Mouse (Mus musculus) heart, adult 9 months (tissue): Measurements from ENCODE around the gene Fam19a1.

Experiments
- DNase-seq, 2 experiments: peaks; one replicate each; pipeline ENCODE4 v3.0.0; 2022; ENCODE audit warnings: low spot score in 2 of 2

The Fam19a1 gene

DNA sequence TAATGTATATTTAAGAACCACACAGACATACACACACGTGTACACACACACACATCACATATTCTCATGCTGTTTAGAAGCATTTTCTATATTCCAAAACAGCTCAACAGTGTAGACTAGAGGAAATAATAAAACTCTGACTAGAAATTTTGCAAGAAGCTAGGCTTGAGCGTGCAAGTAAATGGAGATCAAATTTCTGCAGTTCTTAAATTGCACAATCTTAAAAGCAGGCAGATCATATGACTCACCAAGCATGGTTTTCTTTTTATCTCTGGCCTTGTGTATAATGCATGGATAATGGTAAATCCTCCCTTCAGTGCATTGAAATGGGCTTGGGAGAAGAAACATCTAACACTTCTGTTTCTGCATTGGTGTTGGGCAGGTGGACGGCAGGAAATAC lies 564.9 kb downstream of the Fam19a1 start:
- DNase-seq: no peak
